Mouse (Mus musculus): ENCODE results near the gene Lrrc41. TPM values are rescaled to one million over a fixed set of nuclear protein-coding genes. Genes with fewer than 3 reads are reported as not detected.

Lrrc41 gene
- total RNA-seq (2014; fragmentation: Nextera tagmentation) (89.0 and 109 TPM in 2 replicates), total RNA-seq (2017) (44.9 and 49.4 TPM in 2 replicates), polyA plus RNA-seq (2012) (36.3 and 55.8 TPM in 2 replicates)

DNA sequence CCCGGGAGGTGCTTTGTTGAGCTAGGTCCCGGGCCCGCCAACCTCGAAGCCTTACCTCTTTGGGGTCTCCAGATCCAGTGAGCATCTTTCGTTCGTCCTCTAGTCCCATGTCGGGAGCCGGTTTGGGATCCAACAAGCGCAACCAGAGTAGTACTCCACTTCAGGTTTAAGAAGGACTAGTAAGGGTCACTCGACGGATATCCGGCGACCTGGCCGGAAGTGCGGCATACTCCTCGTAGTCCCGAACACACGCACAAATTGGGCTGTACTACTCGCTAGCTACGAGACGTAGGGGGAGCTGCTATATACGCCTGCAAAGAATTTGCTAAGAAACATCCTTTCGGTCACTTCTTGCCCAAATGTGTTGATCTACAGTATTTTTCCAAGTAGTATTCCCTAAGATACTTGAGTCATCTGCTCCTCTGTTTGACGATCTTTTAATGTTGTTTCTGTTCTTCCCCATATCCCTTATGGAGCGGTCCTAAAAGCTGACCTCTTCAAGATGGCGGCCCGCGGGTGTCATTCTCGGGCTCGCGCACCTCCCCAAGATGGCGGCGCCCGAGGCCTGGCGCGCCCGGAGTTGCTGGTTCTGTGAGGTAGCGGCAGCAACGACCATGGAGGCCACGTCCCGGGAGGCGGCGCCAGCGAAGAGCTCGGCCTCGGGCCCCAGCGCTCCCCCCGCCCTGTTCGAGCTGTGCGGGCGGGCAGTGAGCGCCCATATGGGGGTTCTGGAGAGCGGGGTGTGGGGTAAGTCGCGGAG, at the start of gene Lrrc41, which contains the start of gene Uqcrh:
TSS of gene Lrrc41 (plus strand) at position 409 of the 760 bp plus-strand sequence.
TSS of gene Uqcrh (minus strand) at position 211 of the 760 bp plus-strand sequence.
- TF ChIP-seq CTCF (IDR thresholded peaks at IDR 0.05; ENCODE audit: low read depth, low read length) (no peak), TAL1 (conservative IDR thresholded peaks at IDR 0.05; ENCODE audit: low read depth, low read length) (no peak), GATA2 (IDR thresholded peaks at IDR 0.05; ENCODE audit: borderline replicate concordance, low read depth, low read length) (no peak), POLR2AphosphoS5 (IDR thresholded peaks at IDR 0.05; ENCODE audit: insufficient replicate concordance, low read depth, low read length) (no peak), GATA1 (IDR thresholded peaks at IDR 0.05; ENCODE audit: borderline replicate concordance, low read length) (no peak)
- DNase-seq (ENCODE audit: low spot score) (peak; percentile 83), ATAC-seq (ENCODE audit: extremely low read depth, insufficient number of reproducible peaks, low FRiP score, poor library complexity, severe bottlenecking) (peak; percentile 83)
- Histone ChIP-seq H3K27me3 (ENCODE audit: insufficient read depth, low read length) (no peaks in the 10 kb centered on the region), H3K9me3 (replicated peaks) (no peaks in the 10 kb centered on the region), H3K36me3 (replicated peaks) (peaks cover 45% of the 10 kb centered on the region), H3K4me3 (ENCODE audit: low read depth, low read length) (peak within 1 kb of the TSS; percentile 96), H3K4me1 (ENCODE audit: insufficient read depth, low read depth, low read length) (peaks cover 40% of the 10 kb centered on the region)

DNA sequence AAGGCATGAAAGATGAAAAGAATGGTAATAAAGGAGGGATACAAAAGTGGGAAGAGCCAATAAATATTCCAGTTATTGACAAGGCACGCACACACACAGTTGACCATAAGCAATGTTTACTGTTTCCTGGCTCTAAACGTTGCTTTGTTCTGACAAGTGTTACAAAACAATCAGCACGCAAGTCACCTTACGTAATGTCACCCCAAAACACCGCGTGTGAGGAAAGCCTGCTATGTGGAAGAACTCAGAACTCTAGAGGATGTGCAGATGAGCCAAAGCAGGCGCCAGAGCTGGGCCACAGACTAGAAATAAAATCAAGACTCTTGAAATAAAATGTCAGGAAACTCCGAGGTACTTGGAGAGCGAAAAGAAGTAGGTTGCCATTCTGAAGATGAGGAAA, 42.2 kb upstream of the Lrrc41 start:
- TF ChIP-seq GATA2 (IDR thresholded peaks at IDR 0.05; ENCODE audit: borderline replicate concordance, low read depth, low read length) = no peak
- TF ChIP-seq CTCF (IDR thresholded peaks at IDR 0.05; ENCODE audit: low read depth, low read length) = no peak
- TF ChIP-seq TAL1 (conservative IDR thresholded peaks at IDR 0.05; ENCODE audit: low read depth, low read length) = no peak
- no peak for TF ChIP-seq GATA1 (IDR thresholded peaks at IDR 0.05; ENCODE audit: borderline replicate concordance, low read length)
- TF ChIP-seq POLR2AphosphoS5 (IDR thresholded peaks at IDR 0.05; ENCODE audit: insufficient replicate concordance, low read depth, low read length) = no peak
- DNase-seq (ENCODE audit: low spot score) (no peak), ATAC-seq (ENCODE audit: extremely low read depth, insufficient number of reproducible peaks, low FRiP score, poor library complexity, severe bottlenecking) (no peak)
- Histone ChIP-seq H3K4me1 (ENCODE audit: insufficient read depth, low read depth, low read length) (no peaks in the 10 kb centered on the region), H3K9me3 (replicated peaks) (no peaks in the 10 kb centered on the region), H3K27me3 (ENCODE audit: insufficient read depth, low read length) (no peaks in the 10 kb centered on the region), H3K4me3 (ENCODE audit: low read depth, low read length) (no peak overlapping the region), H3K36me3 (replicated peaks) (peaks cover 49% of the 10 kb centered on the region)

DNA sequence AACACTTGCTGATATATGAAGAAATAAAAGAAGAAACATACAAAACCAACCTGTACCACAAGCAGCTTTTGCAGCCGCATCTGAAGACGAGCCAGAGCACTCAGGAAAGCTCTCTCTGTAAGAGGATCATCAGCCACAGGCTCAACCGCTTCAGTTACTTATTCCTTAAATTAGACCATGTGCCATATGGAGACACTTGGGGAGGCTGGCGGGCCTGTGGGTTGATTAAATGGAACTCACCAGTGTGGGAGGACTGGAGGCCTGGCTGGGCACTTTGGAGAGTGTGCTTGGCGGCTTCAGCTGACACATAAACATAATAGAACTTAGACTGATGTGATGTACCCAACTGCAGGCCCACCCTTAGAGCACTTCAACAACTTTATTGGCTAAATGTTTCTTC, 41.7 kb upstream of the Lrrc41 start:
- no peaks in the 10 kb centered on the region for H3K9me3 ChIP-seq (replicated peaks)
- TF ChIP-seq CTCF (IDR thresholded peaks at IDR 0.05; ENCODE audit: low read depth, low read length) (no peak), GATA1 (IDR thresholded peaks at IDR 0.05; ENCODE audit: borderline replicate concordance, low read length) (no peak), POLR2AphosphoS5 (IDR thresholded peaks at IDR 0.05; ENCODE audit: insufficient replicate concordance, low read depth, low read length) (no peak), TAL1 (conservative IDR thresholded peaks at IDR 0.05; ENCODE audit: low read depth, low read length) (no peak), GATA2 (IDR thresholded peaks at IDR 0.05; ENCODE audit: borderline replicate concordance, low read depth, low read length) (no peak)
- no peak for ATAC-seq (ENCODE audit: extremely low read depth, insufficient number of reproducible peaks, low FRiP score, poor library complexity, severe bottlenecking)
- peaks cover 52% of the 10 kb centered on the region for H3K36me3 ChIP-seq (replicated peaks)
- H3K4me3 ChIP-seq (ENCODE audit: low read depth, low read length) = no peak overlapping the region
- no peaks in the 10 kb centered on the region for H3K27me3 ChIP-seq (ENCODE audit: insufficient read depth, low read length)
- H3K4me1 ChIP-seq (ENCODE audit: insufficient read depth, low read depth, low read length) = no peaks in the 10 kb centered on the region
- no peak for DNase-seq (ENCODE audit: low spot score)

DNA sequence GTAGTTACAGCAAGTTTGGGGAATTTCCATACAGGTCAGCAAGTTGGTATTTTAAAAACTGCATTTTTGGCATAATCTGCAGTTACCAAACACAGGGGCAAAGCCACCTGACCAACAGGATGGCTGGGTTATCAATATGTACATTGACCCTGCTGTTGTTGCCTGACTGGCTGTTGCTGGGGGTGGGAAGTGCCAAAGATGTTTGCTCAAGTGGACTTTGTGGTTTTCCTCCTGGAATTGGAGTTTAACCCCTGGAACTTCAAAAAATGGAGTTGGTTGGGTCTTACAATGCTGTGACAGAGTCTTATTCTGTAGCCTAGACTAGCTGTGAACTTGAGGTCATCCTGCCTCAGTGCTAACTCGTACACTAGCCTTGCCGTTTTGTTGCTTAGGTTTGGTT, 34.6 kb upstream of the Lrrc41 start:
- DNase-seq (ENCODE audit: low spot score) = no peak
- TF ChIP-seq TAL1 (conservative IDR thresholded peaks at IDR 0.05; ENCODE audit: low read depth, low read length) (no peak), POLR2AphosphoS5 (IDR thresholded peaks at IDR 0.05; ENCODE audit: insufficient replicate concordance, low read depth, low read length) (no peak), GATA1 (IDR thresholded peaks at IDR 0.05; ENCODE audit: borderline replicate concordance, low read length) (no peak), GATA2 (IDR thresholded peaks at IDR 0.05; ENCODE audit: borderline replicate concordance, low read depth, low read length) (no peak), CTCF (IDR thresholded peaks at IDR 0.05; ENCODE audit: low read depth, low read length) (no peak)
- Histone ChIP-seq H3K4me3 (ENCODE audit: low read depth, low read length) (no peak overlapping the region), H3K9me3 (replicated peaks) (no peaks in the 10 kb centered on the region), H3K36me3 (replicated peaks) (peaks cover 68% of the 10 kb centered on the region), H3K27me3 (ENCODE audit: insufficient read depth, low read length) (no peaks in the 10 kb centered on the region), H3K4me1 (ENCODE audit: insufficient read depth, low read depth, low read length) (no peaks in the 10 kb centered on the region)
- ATAC-seq (ENCODE audit: extremely low read depth, insufficient number of reproducible peaks, low FRiP score, poor library complexity, severe bottlenecking) = no peak

DNA sequence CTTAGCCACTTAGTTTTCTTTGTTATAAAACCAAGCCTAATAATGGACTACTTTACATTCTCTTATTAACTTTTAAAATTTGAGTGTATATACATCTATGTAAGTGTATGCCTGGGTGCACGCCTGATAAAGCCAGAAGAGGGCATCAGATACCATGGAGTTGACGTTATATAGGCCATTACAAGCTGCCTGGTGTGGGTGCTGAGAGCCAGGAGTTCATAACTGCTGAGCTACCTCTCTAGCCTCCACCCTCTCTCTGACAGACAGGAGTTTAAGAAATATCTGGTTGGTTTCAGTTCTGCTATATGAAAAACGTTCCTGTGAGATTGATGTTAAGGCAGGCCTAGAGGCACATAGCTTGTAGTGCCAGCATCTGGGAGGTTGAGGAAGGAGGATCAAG, 32.9 kb upstream of the Lrrc41 start:
- H3K4me3 ChIP-seq (ENCODE audit: low read depth, low read length) = no peak overlapping the region
- H3K36me3 ChIP-seq (replicated peaks) = peaks cover 63% of the 10 kb centered on the region
- ATAC-seq (ENCODE audit: extremely low read depth, insufficient number of reproducible peaks, low FRiP score, poor library complexity, severe bottlenecking) (no peak), DNase-seq (ENCODE audit: low spot score) (no peak)
- H3K27me3 ChIP-seq (ENCODE audit: insufficient read depth, low read length) = no peaks in the 10 kb centered on the region
- TF ChIP-seq CTCF (IDR thresholded peaks at IDR 0.05; ENCODE audit: low read depth, low read length) (no peak), GATA1 (IDR thresholded peaks at IDR 0.05; ENCODE audit: borderline replicate concordance, low read length) (no peak), POLR2AphosphoS5 (IDR thresholded peaks at IDR 0.05; ENCODE audit: insufficient replicate concordance, low read depth, low read length) (no peak), GATA2 (IDR thresholded peaks at IDR 0.05; ENCODE audit: borderline replicate concordance, low read depth, low read length) (no peak), TAL1 (conservative IDR thresholded peaks at IDR 0.05; ENCODE audit: low read depth, low read length) (no peak)
- H3K9me3 ChIP-seq (replicated peaks) = no peaks in the 10 kb centered on the region
- no peaks in the 10 kb centered on the region for H3K4me1 ChIP-seq (ENCODE audit: insufficient read depth, low read depth, low read length)

DNA sequence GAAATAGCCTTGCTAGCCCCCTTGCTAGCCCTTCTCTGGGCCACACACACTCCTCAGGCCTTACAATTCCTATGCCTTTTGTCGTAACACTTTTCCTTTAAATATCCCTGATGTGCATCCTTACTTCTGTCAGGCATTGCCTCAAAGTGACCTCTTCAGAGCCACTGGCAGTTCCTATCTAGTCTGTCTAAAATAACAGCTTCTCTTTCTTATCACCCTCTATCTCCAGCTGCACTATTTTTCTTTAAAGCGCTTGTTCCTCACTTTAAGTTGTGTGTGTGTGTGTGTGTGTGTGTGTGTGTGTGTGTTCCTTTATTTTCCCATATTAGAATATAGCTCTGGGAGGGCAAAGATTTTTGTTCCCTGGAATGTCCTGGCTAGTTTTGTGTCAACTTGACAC, 28.5 kb upstream of the Lrrc41 start:
- Histone ChIP-seq H3K9me3 (replicated peaks) (no peaks in the 10 kb centered on the region), H3K4me3 (ENCODE audit: low read depth, low read length) (no peak overlapping the region), H3K36me3 (replicated peaks) (peaks cover 72% of the 10 kb centered on the region), H3K4me1 (ENCODE audit: insufficient read depth, low read depth, low read length) (peaks cover 12% of the 10 kb centered on the region; the same call in 1 of the 2 replicates), H3K27me3 (ENCODE audit: insufficient read depth, low read length) (no peaks in the 10 kb centered on the region)
- TF ChIP-seq CTCF (IDR thresholded peaks at IDR 0.05; ENCODE audit: low read depth, low read length) (no peak), POLR2AphosphoS5 (IDR thresholded peaks at IDR 0.05; ENCODE audit: insufficient replicate concordance, low read depth, low read length) (no peak), GATA2 (IDR thresholded peaks at IDR 0.05; ENCODE audit: borderline replicate concordance, low read depth, low read length) (no peak), GATA1 (IDR thresholded peaks at IDR 0.05; ENCODE audit: borderline replicate concordance, low read length) (no peak), TAL1 (conservative IDR thresholded peaks at IDR 0.05; ENCODE audit: low read depth, low read length) (no peak)
- ATAC-seq (ENCODE audit: extremely low read depth, insufficient number of reproducible peaks, low FRiP score, poor library complexity, severe bottlenecking) = no peak
- no peak for DNase-seq (ENCODE audit: low spot score)
